11 mouse cellular contexts compared by ENCODE assay signal in genomic region chr13:97927376-97928134, GRCm38 (mm10).
DNase-seq lines count a peak whose midpoint lies in the region; ATAC-seq and TF ChIP-seq lines count a peak whose summit lies in the region.
"Had no signal": no experiment of that assay in that cellular context is flagged by ENCODE, and none has a peak within 500 bp of the region (broad histone marks: within the 10 kb centered on the region; RNA-seq: fewer than 3 reads in every experiment).

No protein-coding gene starts in this region.

- no peak overlapping the region for H3K9ac ChIP-seq in heart, embryonic 13.5 days
- H3K9ac ChIP-seq in embryonic facial prominence, embryonic 12.5 days, result no peak overlapping the region
- no peak overlapping the region for H3K9ac ChIP-seq in limb, embryonic 14.5 days (ENCODE audit: low read depth, low read length, severe bottlenecking)
- H3K9ac ChIP-seq: liver, embryonic 13.5 days had no signal

- no peak for DNase-seq in heart, adult 9 months (ENCODE audit: low spot score in 2 of 2)
- DNase-seq in MN1 (ENCODE audit: low spot score), result peak; percentile 24
- DNase-seq in limb, embryonic 14.5 days (ENCODE audit: low spot score), result peak; percentile 47
- no peak for DNase-seq in left cerebral cortex, adult 18-20 months (ENCODE audit: low spot score in 2 of 2)
- DNase-seq in natural killer cell, adult 2 months (ENCODE audit: low spot score in 2 of 2), result no peak
- DNase-seq: heart, postnatal 10 days; liver, embryonic 13.5 days had no signal

- no peaks in the 10 kb centered on the region for H3K9me3 ChIP-seq in heart, embryonic 13.5 days
- H3K9me3 ChIP-seq in embryonic facial prominence, embryonic 12.5 days, result no peaks in the 10 kb centered on the region
- no peaks in the 10 kb centered on the region for H3K9me3 ChIP-seq in limb, embryonic 14.5 days (ENCODE audit: control insufficient read depth, low read length)
- H3K9me3 ChIP-seq: liver, embryonic 13.5 days had no signal

- WGBS in heart, embryonic 13.5 days, result 64% methylated on average over 14 of the region's 14 CpGs
- WGBS in embryonic facial prominence, embryonic 12.5 days, result 41% methylated on average over 14 of the region's 14 CpGs
- 20% methylated on average over 14 of the region's 14 CpGs for WGBS in limb, embryonic 14.5 days

- H3K4me3 ChIP-seq in heart, embryonic 13.5 days, result no peak overlapping the region
- H3K4me3 ChIP-seq in embryonic facial prominence, embryonic 12.5 days, result no peak overlapping the region
- H3K4me3 ChIP-seq in limb, embryonic 14.5 days (replicated peaks; ENCODE audit: low read length), result no peak overlapping the region
- H3K4me3 ChIP-seq: liver, embryonic 13.5 days had no signal

- H3K27me3 ChIP-seq in heart, embryonic 13.5 days (replicated peaks), result no peaks in the 10 kb centered on the region
- no peaks in the 10 kb centered on the region for H3K27me3 ChIP-seq in embryonic facial prominence, embryonic 12.5 days
- H3K27me3 ChIP-seq in limb, embryonic 14.5 days (ENCODE audit: control insufficient read depth, insufficient read depth, low read length), result no peaks in the 10 kb centered on the region
- H3K27me3 ChIP-seq: liver, embryonic 13.5 days had no signal

- no peak overlapping the region for H3K27ac ChIP-seq in heart, embryonic 13.5 days (replicated peaks)
- H3K27ac ChIP-seq in embryonic facial prominence, embryonic 12.5 days, result peak overlapping the region; percentile 63; the same call in 1 of the 2 replicates
- H3K27ac ChIP-seq in limb, embryonic 14.5 days (replicated peaks; ENCODE audit: low read depth, low read length), result no peak overlapping the region
- H3K27ac ChIP-seq: liver, embryonic 13.5 days had no signal

- no peak for ATAC-seq in heart, embryonic 13.5 days (ENCODE audit: extremely low read depth, insufficient number of reproducible peaks, low FRiP score, low TSS enrichment)
- no peak for ATAC-seq in embryonic facial prominence, embryonic 12.5 days (ENCODE audit: insufficient number of reproducible peaks, insufficient read depth, low FRiP score, low TSS enrichment)
- no peak for ATAC-seq in limb, embryonic 14.5 days (ENCODE audit: low FRiP score, low read depth)
- ATAC-seq in monocyte, adult 5-6 weeks (replicated peaks; ENCODE audit: insufficient number of reproducible peaks, low FRiP score, low TSS enrichment, poor library complexity, severe bottlenecking), result no peak
- ATAC-seq: forebrain, embryonic 16.5 days had no signal

- H3K4me1 ChIP-seq in heart, embryonic 13.5 days, result peaks cover 8% of the 10 kb centered on the region; the same call in 1 of the 2 replicates
- peaks cover 22% of the 10 kb centered on the region; the same call in 1 of the 2 replicates for H3K4me1 ChIP-seq in embryonic facial prominence, embryonic 12.5 days
- peaks cover 48% of the 10 kb centered on the region for H3K4me1 ChIP-seq in limb, embryonic 14.5 days (ENCODE audit: control insufficient read depth, insufficient read depth, low read length)
- H3K4me1 ChIP-seq: liver, embryonic 13.5 days had no signal

- peak overlapping the region; percentile 28 for H3K4me2 ChIP-seq in heart, embryonic 13.5 days
- H3K4me2 ChIP-seq in embryonic facial prominence, embryonic 12.5 days (replicated peaks), result no peak overlapping the region
- H3K4me2 ChIP-seq in limb, embryonic 14.5 days (replicated peaks; ENCODE audit: low read depth, low read length, severe bottlenecking), result peak overlapping the region; percentile 8
- H3K4me2 ChIP-seq: liver, embryonic 13.5 days had no signal

- 0 out of 2 replicates have a peak, but pooled peaks cover 4% of the 10 kb centered on the region for H3K36me3 ChIP-seq in heart, embryonic 13.5 days
- H3K36me3 ChIP-seq in embryonic facial prominence, embryonic 12.5 days, result peaks cover 5% of the 10 kb centered on the region; the same call in 1 of the 2 replicates
- no peaks in the 10 kb centered on the region; the same call in 1 of the 2 replicates for H3K36me3 ChIP-seq in limb, embryonic 14.5 days (ENCODE audit: control insufficient read depth, insufficient read depth, low read length)
- H3K36me3 ChIP-seq: liver, embryonic 13.5 days had no signal

- TF ChIP-seq POLR2A in limb, embryonic 14.5 days (IDR thresholded peaks at IDR 0.05; ENCODE audit: borderline replicate concordance, extremely low read depth, insufficient read depth, insufficient read length), result no peak

Comparison
In these comparisons a context has a peak if more than half of its experiments do, and no peak if none do; other contexts are left out.
1. DNase-seq: peak in MN1 (single experiment) and limb, embryonic 14.5 days (single experiment); none in heart, adult 9 months (0 of 2), left cerebral cortex, adult 18-20 months (0 of 2) and natural killer cell, adult 2 months (0 of 2).